Mouse (Mus musculus) neural tube, embryonic 14.5 days (tissue): ENCODE measurements around the gene Hoxb7. TPM values are rescaled to one million over a fixed set of nuclear protein-coding genes. Genes with fewer than 3 reads are reported as not detected.

Experiments
- ATAC-seq: fragments of 200-750 bp; cut with Nextera tagmentation; 2 replicates; pipeline ENCODE4 v1.8.0; 2017; ENCODE audit warnings: low read depth, mild to moderate bottlenecking, moderate TSS enrichment, moderate library complexity
- H3K27ac ChIP-seq: fragments of 300-500 bp; sonication (generic); 2 replicates; pipeline ENCODE4 v1.5.1; 2014; ENCODE audit warnings: low read depth, mild to moderate bottlenecking, control low read depth, low read length, moderate library complexity, mixed read lengths
- H3K27me3 ChIP-seq: fragments of 300-500 bp; sonication (generic); 2 replicates; pipeline ENCODE4 v1.6.1; 2014; ENCODE audit warnings: low read length; ENCODE audit not compliant: control insufficient read depth, insufficient read depth
- H3K36me3 ChIP-seq: fragments of 300-500 bp; sonication (generic); 2 replicates; pipeline ENCODE4 v1.6.1; 2014; ENCODE audit warnings: low read length, mixed read lengths; ENCODE audit not compliant: control insufficient read depth, insufficient read depth
- H3K4me1 ChIP-seq: fragments of 300-500 bp; sonication (generic); 2 replicates; pipeline ENCODE4 v1.6.1; 2014; ENCODE audit warnings: low read length; ENCODE audit not compliant: control insufficient read depth, insufficient read depth
- H3K4me2 ChIP-seq: fragments of 300-500 bp; sonication (generic); 2 replicates; pipeline ENCODE4 v1.6.1; 2014; ENCODE audit warnings: mild to moderate bottlenecking, low read depth, low read length, control low read depth
- H3K4me3 ChIP-seq: fragments of 300-500 bp; sonication (generic); 2 replicates; pipeline ENCODE4 v1.5.1; 2014; ENCODE audit warnings: low read depth, low read length, control low read depth, mixed read lengths
- H3K9ac ChIP-seq: fragments of 300-500 bp; sonication (generic); replicated peaks from 2 replicates; pipeline ENCODE4 v1.6.1; 2014; ENCODE audit warnings: low read depth, mild to moderate bottlenecking, control low read depth, low read length, mixed read lengths
- H3K9me3 ChIP-seq: fragments of 300-500 bp; sonication (generic); 2 replicates; pipeline ENCODE4 v1.6.1; 2016; ENCODE audit warnings: low read length; ENCODE audit not compliant: control insufficient read depth
- WGBS: fragments of 180-500 bp; shearing (Covaris S2); extraction: QIAGEN DNeasy Blood & Tissue Kit; methylation state at CpG from one replicate; pipeline ENCODE4 v1.1.7; 2014; 5-methylcytosine and 5-hydroxymethylcytosine counted together
- polyA plus RNA-seq: library from polyadenylated mRNA; unstranded; fragments of >200 nt; fragmentation: Nextera tagmentation; extraction: Ambion mirVana; gene quantifications from 2 replicates; pipeline ENCODE4 v1.2.1, GENCODE M21; 2014

The Hoxb7 gene
- polyA plus RNA-seq, 1 experiment from 2014 or later, result 133 TPM

GRCm38 (mm10) chr11:96315344-96315681, 28.9 kb downstream of the Hoxb7 start:
- no peaks in the 10 kb centered on the region for H3K27me3 ChIP-seq
- peak overlapping the region; percentile 95 for H3K4me3 ChIP-seq
- no peaks in the 10 kb centered on the region; the same call in 1 of the 2 replicates for H3K36me3 ChIP-seq
- H3K4me1 ChIP-seq, result peaks cover 62% of the 10 kb centered on the region
- H3K4me2 ChIP-seq, result peak overlapping the region; percentile 100
- no peaks in the 10 kb centered on the region for H3K9me3 ChIP-seq
- peak overlapping the region; percentile 100 for H3K27ac ChIP-seq
- 3% methylated on average over 5 of the region's 5 CpGs for WGBS
- peak overlapping the region; percentile 100 for H3K9ac ChIP-seq
- ATAC-seq, result no peak

DNA sequence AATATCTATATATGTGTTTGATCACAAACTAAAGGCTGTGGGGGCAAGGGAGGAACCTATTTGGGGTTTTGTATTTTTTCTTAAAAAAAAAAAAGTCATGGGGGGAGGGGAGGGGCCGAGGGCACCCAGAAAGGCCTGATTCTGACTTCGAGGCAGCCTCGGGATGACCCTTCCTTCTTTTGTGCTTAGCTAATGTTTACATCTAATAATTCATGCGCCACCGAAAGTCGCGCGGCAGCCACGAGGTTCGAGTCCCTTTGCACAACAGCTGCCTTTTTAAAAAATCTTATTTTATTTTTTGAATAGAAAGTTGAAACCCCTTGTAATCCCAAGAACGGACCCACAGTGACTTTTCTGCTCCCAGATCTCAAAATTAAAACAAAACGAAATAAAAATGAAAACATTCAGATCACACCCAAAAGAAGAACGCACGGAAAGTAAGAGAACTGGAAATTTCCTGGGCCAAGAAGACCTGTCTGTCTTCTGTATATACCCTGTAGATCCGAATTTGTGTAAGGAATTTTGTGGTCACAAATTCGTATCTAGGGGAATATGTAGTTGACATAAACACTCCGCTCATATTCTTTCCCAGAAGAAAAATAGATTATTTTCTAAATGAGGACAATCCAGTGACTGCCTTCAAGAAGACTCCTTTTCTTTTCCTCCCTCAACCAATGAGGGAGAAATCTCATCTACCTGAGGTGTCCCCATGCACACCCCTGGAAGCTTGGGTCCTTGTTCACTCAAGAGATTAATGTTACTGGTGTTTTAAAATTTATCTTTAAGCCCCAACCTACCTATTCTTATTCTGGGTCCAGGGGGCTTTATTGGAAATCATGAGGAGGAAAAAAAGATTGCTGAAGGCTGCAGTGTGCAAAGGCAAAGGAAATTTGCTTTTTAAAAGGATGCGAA, 30.5 kb downstream of the Hoxb7 start:
- Histone ChIP-seq H3K27me3 (no peaks in the 10 kb centered on the region), H3K9ac (peak overlapping the region; percentile 100), H3K27ac (peak overlapping the region; percentile 100), H3K36me3 (peaks cover 6% of the 10 kb centered on the region), H3K9me3 (no peaks in the 10 kb centered on the region), H3K4me1 (peaks cover 59% of the 10 kb centered on the region), H3K4me3 (peak overlapping the region; percentile 95), H3K4me2 (peak overlapping the region; percentile 100)
- 4% methylated on average over 18 of the region's 18 CpGs for WGBS
- no peak for ATAC-seq

DNA sequence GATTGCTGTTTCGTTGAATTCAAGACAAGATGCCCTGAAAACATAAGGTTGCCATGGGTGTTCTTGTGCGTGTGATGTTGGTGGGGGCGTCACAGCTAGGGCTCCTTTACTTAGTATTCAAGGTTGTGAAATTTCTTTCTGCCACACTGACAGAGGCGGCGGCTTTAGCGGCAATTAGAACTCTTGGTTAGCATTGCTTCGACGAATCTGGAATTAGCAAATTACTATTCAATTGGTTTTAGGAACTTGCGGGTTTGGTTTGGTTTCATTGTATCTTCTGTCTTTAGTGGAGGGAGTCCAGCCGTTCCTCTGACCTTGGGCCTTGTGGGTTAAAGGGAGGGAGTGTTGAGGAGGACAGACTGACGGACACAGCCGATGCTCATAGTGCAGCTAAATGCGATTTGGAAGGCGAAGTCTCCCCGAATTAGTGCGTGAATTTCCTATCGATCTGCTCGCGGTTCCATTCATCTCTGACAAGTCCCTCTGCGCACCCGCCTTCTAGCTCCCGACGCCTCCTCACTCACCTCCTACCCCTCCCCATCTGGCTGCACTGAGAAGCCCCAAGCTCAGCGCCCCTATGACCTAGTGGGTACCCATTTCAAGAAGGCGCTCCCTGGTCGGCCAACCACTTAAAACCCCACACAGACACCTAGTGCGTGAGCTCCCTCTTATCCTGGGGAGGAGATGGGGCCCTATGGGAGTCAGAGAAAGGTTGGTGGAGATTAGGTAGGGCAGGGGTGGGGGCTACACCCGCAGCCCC, 31.4 kb downstream of the Hoxb7 start, which contains the start of gene Hoxb4:
Gene Hoxb4, plus strand, starts transcription at position 660 of the 760 bp plus-strand sequence.
- H3K4me1 ChIP-seq, result peaks cover 62% of the 10 kb centered on the region

DNA sequence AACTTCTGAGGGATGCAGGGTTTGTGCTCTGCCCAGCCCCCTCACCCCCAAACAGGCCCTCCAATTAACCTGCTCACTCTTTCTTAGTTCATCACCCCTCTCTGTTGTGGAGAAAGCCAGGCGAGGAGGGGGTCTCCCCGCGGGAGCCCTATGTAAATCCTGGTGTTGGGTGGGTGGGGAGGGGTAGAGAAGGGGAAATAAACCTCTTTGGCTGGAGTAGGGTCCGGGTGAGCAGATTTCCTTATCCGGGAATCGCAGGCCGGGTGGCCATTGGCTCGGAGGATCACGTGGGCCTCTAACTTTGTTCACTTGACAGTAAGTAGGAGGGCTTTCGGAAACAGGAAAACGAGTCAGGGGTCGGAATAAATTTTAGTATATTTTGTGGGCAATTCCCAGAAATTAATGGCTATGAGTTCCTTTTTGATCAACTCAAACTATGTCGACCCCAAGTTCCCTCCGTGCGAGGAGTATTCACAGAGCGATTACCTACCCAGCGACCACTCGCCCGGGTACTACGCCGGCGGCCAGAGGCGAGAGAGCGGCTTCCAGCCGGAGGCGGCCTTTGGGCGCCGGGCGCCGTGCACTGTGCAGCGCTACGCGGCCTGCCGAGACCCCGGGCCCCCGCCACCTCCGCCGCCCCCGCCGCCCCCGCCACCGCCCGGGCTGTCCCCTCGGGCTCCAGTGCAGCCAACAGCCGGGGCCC, 32.1 kb downstream of the Hoxb7 start:
- Histone ChIP-seq H3K9me3 (no peaks in the 10 kb centered on the region), H3K4me2 (peak overlapping the region; percentile 100), H3K27ac (peak overlapping the region; percentile 100), H3K4me3 (peak overlapping the region; percentile 95), H3K9ac (peak overlapping the region; percentile 100), H3K36me3 (peaks cover 6% of the 10 kb centered on the region), H3K27me3 (no peaks in the 10 kb centered on the region), H3K4me1 (peaks cover 61% of the 10 kb centered on the region)
- ATAC-seq, result peak; percentile 62
- WGBS, result 1% methylated on average over 36 of the region's 45 CpGs

More for the DNA sequence above, 31.4 kb downstream of the Hoxb7 start, which contains the start of gene Hoxb4:
- peak; percentile 10; the same call in 1 of the 2 replicates for ATAC-seq
- peak within 1 kb of the TSS; percentile 100 for H3K27ac ChIP-seq
- H3K4me3 ChIP-seq, result peak within 1 kb of the TSS; percentile 95
- peak within 1 kb of the TSS; percentile 100 for H3K9ac ChIP-seq
- no peaks in the 10 kb centered on the region for H3K9me3 ChIP-seq
- 2% methylated on average over 28 of the region's 28 CpGs for WGBS
- H3K27me3 ChIP-seq, result no peaks in the 10 kb centered on the region
- peaks cover 6% of the 10 kb centered on the region for H3K36me3 ChIP-seq
- H3K4me2 ChIP-seq, result peak within 1 kb of the TSS; percentile 100

DNA sequence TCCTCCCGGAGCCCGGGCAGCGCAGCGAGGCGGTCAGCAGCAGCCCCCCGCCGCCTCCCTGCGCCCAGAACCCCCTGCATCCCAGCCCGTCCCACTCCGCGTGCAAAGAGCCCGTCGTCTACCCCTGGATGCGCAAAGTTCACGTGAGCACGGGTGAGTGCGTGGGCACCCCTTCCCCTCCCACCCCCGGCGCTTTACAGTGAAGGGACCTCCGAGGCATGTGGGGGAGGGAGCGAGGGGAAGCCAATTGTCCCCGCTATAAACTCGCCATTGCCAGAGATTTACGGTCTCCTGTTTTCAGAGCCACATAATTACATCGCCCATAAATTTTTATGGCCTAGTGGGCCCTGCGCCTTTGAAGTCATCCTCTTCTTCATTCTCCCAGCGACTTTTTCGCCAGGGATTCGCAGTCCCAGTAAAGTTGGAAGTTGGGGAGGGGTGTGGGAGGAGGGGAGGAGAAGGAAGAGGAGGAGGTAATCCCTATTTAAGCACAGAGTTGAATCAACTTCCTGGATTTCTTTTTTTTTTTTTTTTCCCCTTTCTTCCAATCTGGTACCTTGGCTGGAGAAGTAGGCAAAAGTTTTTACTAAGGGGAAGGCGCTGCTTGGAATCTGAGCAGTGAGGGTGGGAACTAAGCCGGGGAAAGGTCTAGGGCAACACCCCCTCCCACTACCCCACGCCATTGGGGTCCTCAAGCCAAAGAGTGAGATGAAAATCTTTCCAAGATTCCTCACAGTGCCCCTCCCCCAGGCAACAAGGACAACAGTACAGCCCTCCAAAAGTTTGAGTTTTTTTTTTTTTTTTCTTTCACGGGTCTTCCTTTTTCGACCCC, 32.9 kb downstream of the Hoxb7 start:
- Histone ChIP-seq H3K27me3 (no peaks in the 10 kb centered on the region), H3K9ac (peak overlapping the region; percentile 100), H3K4me3 (peak overlapping the region; percentile 95), H3K27ac (peak overlapping the region; percentile 100), H3K4me2 (peak overlapping the region; percentile 100), H3K9me3 (no peaks in the 10 kb centered on the region), H3K36me3 (peaks cover 6% of the 10 kb centered on the region), H3K4me1 (peaks cover 60% of the 10 kb centered on the region)
- WGBS, result under 1% methylated on average over 26 of the region's 34 CpGs
- peak; percentile 85 for ATAC-seq

DNA sequence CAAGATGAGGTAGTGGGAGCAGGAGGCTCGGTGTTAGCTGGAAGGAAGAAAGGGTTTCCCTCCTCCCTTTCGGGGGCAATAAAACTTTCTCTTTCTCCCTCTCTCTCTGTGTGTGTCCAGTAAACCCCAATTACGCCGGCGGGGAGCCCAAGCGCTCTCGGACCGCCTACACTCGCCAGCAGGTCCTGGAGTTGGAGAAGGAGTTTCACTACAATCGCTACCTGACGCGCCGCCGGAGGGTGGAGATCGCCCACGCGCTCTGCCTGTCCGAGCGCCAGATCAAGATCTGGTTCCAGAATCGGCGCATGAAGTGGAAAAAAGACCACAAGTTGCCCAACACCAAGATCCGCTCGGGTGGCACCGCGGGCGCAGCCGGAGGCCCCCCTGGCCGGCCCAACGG, 33.5 kb downstream of the Hoxb7 start:
- WGBS, result 1% methylated on average over 29 of the region's 29 CpGs
- Histone ChIP-seq H3K4me3 (peak overlapping the region; percentile 95), H3K4me1 (peaks cover 61% of the 10 kb centered on the region), H3K9me3 (no peaks in the 10 kb centered on the region), H3K27me3 (no peaks in the 10 kb centered on the region), H3K4me2 (peak overlapping the region; percentile 100), H3K27ac (peak overlapping the region; percentile 100), H3K36me3 (peaks cover 6% of the 10 kb centered on the region), H3K9ac (peak overlapping the region; percentile 100)
- ATAC-seq, result peak; percentile 11; the same call in 1 of the 2 replicates

DNA sequence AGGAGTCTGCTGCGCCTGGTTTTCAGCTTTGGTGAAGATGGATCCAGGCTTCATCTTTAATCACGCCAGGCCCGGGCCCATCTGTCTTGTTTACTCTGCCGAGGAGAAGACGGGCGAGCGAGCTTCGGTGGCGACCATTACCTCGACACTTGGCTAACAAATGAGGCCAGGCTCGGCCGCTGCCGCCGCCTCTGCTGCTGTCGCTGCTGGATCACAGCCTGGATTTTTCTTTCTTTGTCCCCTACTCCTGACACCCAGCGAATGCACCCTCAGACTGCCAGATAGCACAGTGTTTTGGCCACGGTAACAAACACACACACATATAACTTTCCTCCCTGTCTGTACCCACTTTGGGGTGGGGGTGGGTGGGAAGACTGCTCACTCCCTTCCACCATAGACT, 34.3 kb downstream of the Hoxb7 start:
- H3K9me3 ChIP-seq, result no peaks in the 10 kb centered on the region
- H3K27ac ChIP-seq, result peak overlapping the region; percentile 100
- H3K4me3 ChIP-seq, result peak overlapping the region; percentile 95
- WGBS, result 3% methylated on average over 17 of the region's 17 CpGs
- H3K27me3 ChIP-seq, result no peaks in the 10 kb centered on the region
- H3K9ac ChIP-seq, result peak overlapping the region; percentile 100
- peak overlapping the region; percentile 100 for H3K4me2 ChIP-seq
- peaks cover 6% of the 10 kb centered on the region for H3K36me3 ChIP-seq
- H3K4me1 ChIP-seq, result peaks cover 62% of the 10 kb centered on the region
- ATAC-seq, result no peak

- peak overlapping the region; percentile 100 for H3K4me2 ChIP-seq
- peaks cover 61% of the 10 kb centered on the region for H3K4me1 ChIP-seq
- H3K27me3 ChIP-seq, result no peaks in the 10 kb centered on the region
- ATAC-seq, result no peak
- H3K4me3 ChIP-seq, result peak overlapping the region; percentile 95
- H3K9me3 ChIP-seq, result no peaks in the 10 kb centered on the region
- H3K9ac ChIP-seq, result peak overlapping the region; percentile 100
- 10% methylated on average over 5 of the region's 5 CpGs for WGBS
- peak overlapping the region; percentile 100 for H3K27ac ChIP-seq
- peaks cover 6% of the 10 kb centered on the region for H3K36me3 ChIP-seq
These were observed 35.4 kb downstream of the Hoxb7 start for GRCm38 (mm10) chr11:96321846-96322245.
